Mouse (Mus musculus): ENCODE results near the gene Ust.

DNA sequence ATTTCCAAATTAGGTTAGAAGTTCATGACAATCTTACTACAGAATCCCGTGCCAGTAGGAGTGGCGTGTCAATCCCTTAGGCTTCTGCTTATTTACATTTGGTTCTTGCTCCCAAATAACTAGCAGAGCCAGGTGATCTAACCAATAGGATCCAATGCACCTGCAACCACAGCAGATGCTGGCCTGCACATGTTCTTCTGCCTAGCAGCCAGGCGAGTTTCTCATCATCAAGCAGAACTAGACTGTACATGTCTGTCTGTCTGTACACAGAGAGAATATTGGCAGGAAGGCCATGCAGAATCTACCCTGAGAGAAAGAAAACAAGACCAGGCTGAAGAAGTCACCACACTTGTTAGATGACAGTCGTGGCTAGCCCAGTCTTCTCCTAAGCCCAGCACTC, 113.5 kb downstream of the Ust start:
- TF ChIP-seq EP300 (IDR thresholded peaks at IDR 0.05; ENCODE audit: low read length), result no peak
- no peak for TF ChIP-seq CTCF (conservative IDR thresholded peaks at IDR 0.05 in 1 of 2, IDR thresholded peaks at IDR 0.05 in 1 of 2; ENCODE audit: low read depth in 2 of 2, low read length in 2 of 2)
- no peak for TF ChIP-seq JUND (conservative IDR thresholded peaks at IDR 0.05; ENCODE audit: low read depth, low read length)

Measured in CH12.LX (cell line).